Mouse (Mus musculus): ENCODE data around the gene Pdzd2. TPM values are rescaled to one million over a fixed set of nuclear protein-coding genes. Genes with fewer than 3 reads are reported as not detected.

Gene Pdzd2
- polyA plus RNA-seq, 1 experiment from 2014 or later, result 18.7 TPM

- Histone ChIP-seq H3K27me3 (no peaks in the 10 kb centered on the region), H3K4me3 (no peak overlapping the region), H3K36me3 (no peaks in the 10 kb centered on the region), H3K9ac (no peak overlapping the region), H3K27ac (no peak overlapping the region), H3K4me2 (no peak overlapping the region), H3K9me3 (replicated peaks) (no peaks in the 10 kb centered on the region), H3K4me1 (replicated peaks) (peaks cover 6% of the 10 kb centered on the region; the same call in 1 of the 2 replicates)
- no peak for ATAC-seq (replicated peaks; ENCODE audit: insufficient number of reproducible peaks, insufficient read depth, low FRiP score, low read depth)
- WGBS, result 89% methylated on average over 6 of the region's 6 CpGs
Measured at GRCm38 (mm10) chr15:12665946-12666345, 73.8 kb downstream of the Pdzd2 start.

- WGBS, result 88% methylated on average over 9 of the region's 9 CpGs
Measured at GRCm38 (mm10) chr15:12663351-12663750, 76.4 kb downstream of the Pdzd2 start.

GRCm38 (mm10) chr15:12660320-12660719 is 79.4 kb downstream of the Pdzd2 start:
- no peak for ATAC-seq (replicated peaks; ENCODE audit: insufficient number of reproducible peaks, insufficient read depth, low FRiP score, low read depth)
- Histone ChIP-seq H3K4me3 (no peak overlapping the region), H3K9ac (no peak overlapping the region), H3K9me3 (replicated peaks) (no peaks in the 10 kb centered on the region), H3K4me2 (no peak overlapping the region), H3K4me1 (replicated peaks) (no peaks in the 10 kb centered on the region), H3K27ac (no peak overlapping the region), H3K36me3 (no peaks in the 10 kb centered on the region), H3K27me3 (no peaks in the 10 kb centered on the region)
- WGBS, result 86% methylated on average over 9 of the region's 9 CpGs

More at GRCm38 (mm10) chr15:12663351-12663750, 76.4 kb downstream of the Pdzd2 start:
- peaks cover 6% of the 10 kb centered on the region; the same call in 1 of the 2 replicates for H3K4me1 ChIP-seq (replicated peaks)
- H3K4me2 ChIP-seq, result no peak overlapping the region
- H3K9ac ChIP-seq, result no peak overlapping the region
- H3K36me3 ChIP-seq, result no peaks in the 10 kb centered on the region
- ATAC-seq (replicated peaks; ENCODE audit: insufficient number of reproducible peaks, insufficient read depth, low FRiP score, low read depth), result no peak
- no peak overlapping the region for H3K27ac ChIP-seq
- no peaks in the 10 kb centered on the region for H3K9me3 ChIP-seq (replicated peaks)
- H3K27me3 ChIP-seq, result no peaks in the 10 kb centered on the region
- H3K4me3 ChIP-seq, result no peak overlapping the region

- 87% methylated on average over 6 of the region's 6 CpGs for WGBS
- H3K4me2 ChIP-seq, result no peak overlapping the region
Measured at GRCm38 (mm10) chr15:12655959-12656662, 83.6 kb downstream of the Pdzd2 start.

GRCm38 (mm10) chr15:12655316-12655715 is 84.4 kb downstream of the Pdzd2 start:
- WGBS, result 93% methylated on average over 7 of the region's 7 CpGs
- no peaks in the 10 kb centered on the region for H3K9me3 ChIP-seq (replicated peaks)
- no peaks in the 10 kb centered on the region for H3K36me3 ChIP-seq
- no peak overlapping the region for H3K9ac ChIP-seq
- no peaks in the 10 kb centered on the region for H3K27me3 ChIP-seq
- no peak overlapping the region for H3K27ac ChIP-seq
- H3K4me3 ChIP-seq, result no peak overlapping the region
- peaks cover 11% of the 10 kb centered on the region for H3K4me1 ChIP-seq (replicated peaks)
- ATAC-seq (replicated peaks; ENCODE audit: insufficient number of reproducible peaks, insufficient read depth, low FRiP score, low read depth), result no peak
- no peak overlapping the region for H3K4me2 ChIP-seq

More at GRCm38 (mm10) chr15:12655959-12656662, 83.6 kb downstream of the Pdzd2 start:
- H3K9me3 ChIP-seq (replicated peaks), result no peaks in the 10 kb centered on the region
- no peaks in the 10 kb centered on the region for H3K36me3 ChIP-seq
- no peak overlapping the region for H3K9ac ChIP-seq
- no peak for ATAC-seq (replicated peaks; ENCODE audit: insufficient number of reproducible peaks, insufficient read depth, low FRiP score, low read depth)
- H3K4me1 ChIP-seq (replicated peaks), result peaks cover 11% of the 10 kb centered on the region
- no peaks in the 10 kb centered on the region for H3K27me3 ChIP-seq
- no peak overlapping the region for H3K27ac ChIP-seq
- no peak overlapping the region for H3K4me3 ChIP-seq

- H3K27me3 ChIP-seq, result no peaks in the 10 kb centered on the region
- H3K4me2 ChIP-seq, result peak overlapping the region; percentile 45
- 62% methylated on average over 15 of the region's 15 CpGs for WGBS
- no peak overlapping the region for H3K9ac ChIP-seq
- H3K4me3 ChIP-seq, result no peak overlapping the region
- H3K36me3 ChIP-seq, result no peaks in the 10 kb centered on the region
- ATAC-seq (replicated peaks; ENCODE audit: insufficient number of reproducible peaks, insufficient read depth, low FRiP score, low read depth), result no peak
- peak overlapping the region; percentile 73 for H3K27ac ChIP-seq
- no peaks in the 10 kb centered on the region for H3K9me3 ChIP-seq (replicated peaks)
- H3K4me1 ChIP-seq (replicated peaks), result peaks cover 21% of the 10 kb centered on the region
Measured at GRCm38 (mm10) chr15:12652336-12653031, 87.2 kb downstream of the Pdzd2 start.

DNA sequence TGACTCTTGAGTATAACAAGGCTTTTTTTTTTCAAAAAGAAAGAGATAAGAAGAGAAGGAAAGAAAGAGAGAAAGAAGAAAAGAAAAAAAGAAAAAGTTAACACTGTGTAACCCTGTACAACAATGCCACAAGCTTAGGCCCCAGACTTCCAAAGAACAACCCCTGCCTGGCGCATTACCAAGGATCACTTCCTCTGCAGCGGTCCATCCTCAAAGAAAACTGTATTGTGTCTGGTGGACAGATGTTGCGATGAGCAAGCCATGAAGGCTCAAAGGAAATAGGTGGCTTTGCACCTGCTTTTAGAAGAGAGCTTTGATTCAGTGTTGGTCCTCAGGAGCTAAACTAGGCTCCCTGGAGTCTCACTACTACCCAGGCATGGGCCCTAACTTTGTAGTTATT is 89.5 kb downstream of the Pdzd2 start:
- H3K4me3 ChIP-seq, result no peak overlapping the region
- no peak for ATAC-seq (replicated peaks; ENCODE audit: insufficient number of reproducible peaks, insufficient read depth, low FRiP score, low read depth)
- WGBS, result 80% methylated on average over 3 of the region's 3 CpGs
- peaks cover 21% of the 10 kb centered on the region for H3K4me1 ChIP-seq (replicated peaks)
- no peak overlapping the region for H3K27ac ChIP-seq
- no peaks in the 10 kb centered on the region for H3K36me3 ChIP-seq
- no peaks in the 10 kb centered on the region for H3K9me3 ChIP-seq (replicated peaks)
- no peak overlapping the region for H3K9ac ChIP-seq
- no peak overlapping the region for H3K4me2 ChIP-seq
- no peaks in the 10 kb centered on the region for H3K27me3 ChIP-seq

GRCm38 (mm10) chr15:12649674-12650073 is 90.0 kb downstream of the Pdzd2 start:
- no peak overlapping the region for H3K9ac ChIP-seq
- H3K36me3 ChIP-seq, result no peaks in the 10 kb centered on the region
- 79% methylated on average over 3 of the region's 3 CpGs for WGBS
- H3K4me3 ChIP-seq, result no peak overlapping the region
- ATAC-seq (replicated peaks; ENCODE audit: insufficient number of reproducible peaks, insufficient read depth, low FRiP score, low read depth), result no peak
- H3K9me3 ChIP-seq (replicated peaks), result no peaks in the 10 kb centered on the region
- H3K4me2 ChIP-seq, result no peak overlapping the region
- no peak overlapping the region for H3K27ac ChIP-seq
- H3K27me3 ChIP-seq, result no peaks in the 10 kb centered on the region
- peaks cover 21% of the 10 kb centered on the region for H3K4me1 ChIP-seq (replicated peaks)

GRCm38 (mm10) chr15:12649131-12649530 is 90.6 kb downstream of the Pdzd2 start:
- WGBS, result 75% methylated on average over 2 of the region's 2 CpGs
- Histone ChIP-seq H3K9ac (no peak overlapping the region), H3K4me3 (no peak overlapping the region), H3K27me3 (no peaks in the 10 kb centered on the region), H3K4me1 (replicated peaks) (peaks cover 21% of the 10 kb centered on the region), H3K9me3 (replicated peaks) (no peaks in the 10 kb centered on the region), H3K4me2 (no peak overlapping the region), H3K36me3 (no peaks in the 10 kb centered on the region), H3K27ac (no peak overlapping the region)
- ATAC-seq (replicated peaks; ENCODE audit: insufficient number of reproducible peaks, insufficient read depth, low FRiP score, low read depth), result no peak

GRCm38 (mm10) chr15:12640755-12641154 is 99.0 kb downstream of the Pdzd2 start:
- WGBS, result 63% methylated on average over 7 of the region's 7 CpGs
- Histone ChIP-seq H3K4me2 (no peak overlapping the region), H3K27ac (no peak overlapping the region), H3K27me3 (no peaks in the 10 kb centered on the region), H3K4me3 (no peak overlapping the region), H3K4me1 (replicated peaks) (peaks cover 27% of the 10 kb centered on the region), H3K9ac (no peak overlapping the region), H3K36me3 (no peaks in the 10 kb centered on the region), H3K9me3 (replicated peaks) (no peaks in the 10 kb centered on the region)
- no peak for ATAC-seq (replicated peaks; ENCODE audit: insufficient number of reproducible peaks, insufficient read depth, low FRiP score, low read depth)

DNA sequence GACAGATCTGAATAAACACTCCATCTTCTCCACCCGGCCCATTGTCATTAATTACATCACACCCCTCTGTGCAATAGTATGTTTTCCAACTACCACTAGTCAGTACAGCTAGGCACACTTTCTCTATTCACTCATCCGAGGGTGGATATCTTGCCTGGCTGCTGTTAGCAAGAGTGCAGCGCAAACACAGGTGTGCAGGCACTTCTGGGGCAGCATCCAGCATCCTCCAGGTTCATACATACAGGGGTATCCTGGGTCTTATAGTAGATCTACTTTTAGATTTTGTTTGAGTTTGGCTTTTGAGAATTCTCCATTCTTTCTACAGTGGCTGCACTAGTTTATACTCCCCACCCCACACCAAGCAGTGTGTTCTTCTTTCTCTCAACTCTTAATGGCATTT is 99.9 kb downstream of the Pdzd2 start:
- H3K36me3 ChIP-seq, result no peaks in the 10 kb centered on the region
- H3K27ac ChIP-seq, result no peak overlapping the region
- no peak overlapping the region for H3K4me2 ChIP-seq
- H3K9ac ChIP-seq, result no peak overlapping the region
- no peak for ATAC-seq (replicated peaks; ENCODE audit: insufficient number of reproducible peaks, insufficient read depth, low FRiP score, low read depth)
- WGBS, result 75% methylated on average over 3 of the region's 3 CpGs
- H3K9me3 ChIP-seq (replicated peaks), result no peaks in the 10 kb centered on the region
- H3K27me3 ChIP-seq, result no peaks in the 10 kb centered on the region
- no peak overlapping the region for H3K4me3 ChIP-seq
- peaks cover 27% of the 10 kb centered on the region for H3K4me1 ChIP-seq (replicated peaks)

- ATAC-seq (replicated peaks; ENCODE audit: insufficient number of reproducible peaks, insufficient read depth, low FRiP score, low read depth), result no peak
- WGBS, result 83% methylated on average over 8 of the region's 8 CpGs
- no peak overlapping the region for H3K4me2 ChIP-seq
- no peaks in the 10 kb centered on the region for H3K27me3 ChIP-seq
- no peaks in the 10 kb centered on the region for H3K36me3 ChIP-seq
- peaks cover 27% of the 10 kb centered on the region for H3K4me1 ChIP-seq (replicated peaks)
- H3K4me3 ChIP-seq, result no peak overlapping the region
- H3K9me3 ChIP-seq (replicated peaks), result no peaks in the 10 kb centered on the region
- no peak overlapping the region for H3K27ac ChIP-seq
- H3K9ac ChIP-seq, result no peak overlapping the region
Measured at GRCm38 (mm10) chr15:12639181-12639580, 100.5 kb downstream of the Pdzd2 start.

Data from heart, embryonic 15.5 days (tissue).